Mouse (Mus musculus) liver, adult 2 months (tissue): ENCODE measurements around the gene Ncor1.

Source experiments
- CTCF ChIP-seq: fragments of 200-500 bp; IDR thresholded peaks from 2 replicates; pipeline ENCODE4 v1.5.1; 2011; ENCODE audit warnings: low read depth, low read length, control low read depth
- POLR2A ChIP-seq: fragments of 200-500 bp; IDR thresholded peaks from 2 replicates; pipeline ENCODE4 v1.6.1; 2011; ENCODE audit warnings: low read length, control low read depth; ENCODE audit not compliant: insufficient read depth; ENCODE audit errors: extremely low read depth

GRCm38 (mm10) chr11:62457891-62458270, 460 bp downstream of the Ncor1 start:
- TF ChIP-seq POLR2A (no peak), CTCF (no peak)
